Mouse (Mus musculus): ENCODE measurements around the gene Vmn1r171. TPM values are rescaled to one million over a fixed set of nuclear protein-coding genes. Genes with fewer than 3 reads are reported as not detected.

Vmn1r171 gene
- polyA plus RNA-seq (2017; shearing (Covaris generic)) = not detected

GRCm38 (mm10) chr7:23630422-23630821, at the start of gene Vmn1r171:
TSS of gene Vmn1r171 (plus strand) at chr7:23630722.

GRCm38 (mm10) chr7:23605875-23606274, 24.6 kb upstream of the Vmn1r171 start, which contains the start of gene Vmn1r170:
TSS of gene Vmn1r170 (plus strand) at chr7:23606175.

GRCm38 (mm10) chr7:23658016-23658415, 27.5 kb downstream of the Vmn1r171 start, which contains the start of gene Vmn1r172:
TSS of gene Vmn1r172 (plus strand) at chr7:23658316.

Other genes with a start within 250 kb of the Vmn1r171 start
- not detected for gene Nlrp5, start 244.8 kb upstream of the Vmn1r171 start, polyA plus RNA-seq (2017; shearing (Covaris generic))
- not detected for gene Vmn1r167, start 123.5 kb upstream of the Vmn1r171 start, polyA plus RNA-seq (2017; shearing (Covaris generic))
- gene Vmn1r168, start 91.0 kb upstream of the Vmn1r171 start, polyA plus RNA-seq (2017; shearing (Covaris generic)) = not detected
- not detected for gene Vmn1r169, start 55.2 kb upstream of the Vmn1r171 start, polyA plus RNA-seq (2017; shearing (Covaris generic))
- not detected for gene Vmn1r170, start 24.5 kb upstream of the Vmn1r171 start, polyA plus RNA-seq (2017; shearing (Covaris generic))
- gene Vmn1r172, start 27.6 kb downstream of the Vmn1r171 start, polyA plus RNA-seq (2017; shearing (Covaris generic)) = not detected
- gene Vmn1r173, start 70.0 kb downstream of the Vmn1r171 start, polyA plus RNA-seq (2017; shearing (Covaris generic)) = not detected
- not detected for gene Vmn1r174, start 121.5 kb downstream of the Vmn1r171 start, polyA plus RNA-seq (2017; shearing (Covaris generic))
- gene Vmn1r175, start 179.9 kb downstream of the Vmn1r171 start, polyA plus RNA-seq (2017; shearing (Covaris generic)) = not detected
- gene Vmn1r176, start 206.7 kb downstream of the Vmn1r171 start, polyA plus RNA-seq (2017; shearing (Covaris generic)) = not detected
- gene Vmn1r177, start 235.7 kb downstream of the Vmn1r171 start, polyA plus RNA-seq (2017; shearing (Covaris generic)) = not detected

All from activated CD4-positive, CD25-positive, alpha-beta regulatory T cell, adult 9 weeks (primary cell).